Mouse (Mus musculus): ENCODE data around the gene Irgc1.

DNA sequence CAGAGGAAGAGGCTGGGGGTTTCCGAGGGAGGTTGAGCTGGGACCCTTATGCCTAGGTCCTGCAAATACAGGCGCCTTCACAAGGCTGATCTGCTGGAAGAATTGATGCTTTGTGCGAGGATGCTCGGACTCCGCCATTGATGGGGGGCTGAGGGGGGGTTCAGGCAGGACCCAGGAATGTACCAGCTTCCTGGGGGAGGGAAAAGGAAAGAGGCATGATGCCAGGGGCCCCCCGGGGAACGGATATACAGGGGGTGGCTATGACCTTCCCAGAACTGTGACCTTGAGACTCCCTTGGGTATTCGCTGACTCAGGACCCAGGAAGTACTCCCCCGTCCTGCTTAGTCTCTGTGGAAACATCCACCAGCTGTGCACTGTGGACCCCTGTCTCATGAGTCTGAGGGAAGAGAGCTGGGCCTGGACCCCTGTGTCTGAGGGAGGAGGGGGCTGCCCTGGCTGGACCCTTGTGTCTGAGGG is 34.6 kb upstream of the Irgc1 start:
- TF ChIP-seq CTCF (IDR thresholded peaks at IDR 0.05; ENCODE audit: borderline replicate concordance, extremely low read depth, insufficient read depth, insufficient read length) (no peak), POLR2A (IDR thresholded peaks at IDR 0.05; ENCODE audit: borderline replicate concordance, extremely low read depth, insufficient read depth, insufficient read length, poor library complexity, severe bottlenecking) (peak; percentile 13; the same call in 1 of the 2 replicates)

Data from brain, embryonic 14.5 days (tissue).